Mouse (Mus musculus): Measurements from ENCODE around the gene Pa2g4. TPM values are rescaled to one million over a fixed set of nuclear protein-coding genes. Genes with fewer than 3 reads are reported as not detected.

The Pa2g4 gene
- total and polyA plus RNA-seq, 3 experiments = 232 to 663 (median 298) TPM

DNA sequence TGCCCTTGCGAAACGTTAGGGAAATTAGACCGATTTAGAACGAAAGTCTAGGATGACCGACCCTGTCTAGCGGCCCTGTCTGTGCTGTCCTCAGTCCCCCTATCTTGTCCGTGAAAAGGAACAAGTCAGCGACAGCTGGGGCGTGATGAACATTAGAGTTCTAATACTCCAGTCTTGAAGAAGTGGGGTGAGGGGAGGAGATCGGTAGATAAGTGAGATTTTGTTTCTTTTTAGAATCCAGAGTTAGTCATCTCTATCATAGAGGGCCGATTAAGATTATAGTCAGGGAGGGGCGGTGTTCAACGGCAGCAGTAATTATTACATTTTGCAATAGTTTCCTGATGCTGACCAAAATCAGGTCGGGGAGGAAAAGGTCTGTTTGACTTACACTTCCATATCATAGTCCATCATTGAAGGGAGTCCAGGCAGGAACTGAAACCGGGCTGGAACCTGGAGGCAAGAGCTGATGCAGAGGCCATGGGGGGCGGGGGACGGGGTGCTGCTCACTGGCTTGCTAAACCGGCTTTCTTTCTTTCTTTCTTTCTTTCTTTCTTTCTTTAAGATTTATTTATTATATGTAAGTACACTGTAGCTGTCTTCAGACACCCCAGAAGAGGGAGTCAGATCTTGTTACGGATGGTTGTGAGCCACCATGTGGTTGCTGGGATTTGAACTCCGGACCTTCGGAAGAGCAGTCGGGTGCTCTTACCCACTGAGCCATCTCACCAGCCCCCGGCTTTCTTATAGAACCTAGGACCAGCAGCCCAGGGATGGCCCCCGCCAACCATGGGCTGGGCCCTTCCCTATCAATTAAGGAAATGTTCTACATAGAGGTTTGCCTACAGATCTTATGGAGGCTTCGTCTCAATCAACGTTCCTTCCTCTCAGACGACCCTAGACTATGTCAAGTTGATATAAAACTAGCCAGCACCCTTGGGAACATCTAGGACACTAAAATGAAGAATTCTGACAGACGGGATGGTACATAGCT lies 39.1 kb downstream of the Pa2g4 start:
- Histone ChIP-seq H3K79me2 (ENCODE audit: control insufficient read depth, insufficient read depth, low read length, poor library complexity) (peaks cover 8% of the 10 kb centered on the region), H3K9me3 (replicated peaks; ENCODE audit: insufficient read depth, low read length) (no peaks in the 10 kb centered on the region), H3K9ac (ENCODE audit: control insufficient read depth, low read depth, low read length, poor library complexity, severe bottlenecking) (peak overlapping the region; percentile 71), H3K36me3 (ENCODE audit: control insufficient read depth in 1 of 2, insufficient read depth in 2 of 2, low read length in 2 of 2) (peaks cover 0 to 11% of the 10 kb centered on the region in 2 experiments; a peak in 2 of 4 replicates), H3K27me3 (ENCODE audit: control insufficient read depth in 1 of 2, insufficient read depth in 2 of 2, low read length in 2 of 2) (no peaks in the 10 kb centered on the region), H3K4me1 (ENCODE audit: control insufficient read depth in 1 of 2, insufficient read depth in 2 of 2, low read length in 2 of 2) (peaks cover 5 to 12% of the 10 kb centered on the region in 2 experiments; a peak in 3 of 4 replicates), H3K27ac (ENCODE audit: control insufficient read depth, low read depth, low read length) (peak overlapping the region; percentile 86), H3K4me3 (ENCODE audit: control insufficient read depth in 1 of 2, insufficient read depth in 1 of 2, low read depth in 2 of 2, low read length in 2 of 2) (peak overlapping the region; percentile 59 to 62)
- TF ChIP-seq GATA1 (IDR thresholded peaks at IDR 0.05; ENCODE audit: low read depth, low read length) = peak; percentile 50; the same call in 1 of the 2 replicates
- 0 out of 2 replicates have a peak, but pooled peaks have one; percentile 12 for TF ChIP-seq ELF1 (IDR thresholded peaks at IDR 0.05; ENCODE audit: low read depth, low read length)
- peak; percentile 10; the same call in 1 of the 2 replicates for TF ChIP-seq NELFE (IDR thresholded peaks at IDR 0.05; ENCODE audit: low read depth, low read length)
- 0 out of 2 replicates have a peak, but pooled peaks have one; percentile 43 for TF ChIP-seq SIN3A (IDR thresholded peaks at IDR 0.05; ENCODE audit: low read length)
- TF ChIP-seq TBP (IDR thresholded peaks at IDR 0.05; ENCODE audit: low read depth, low read length) = peak; percentile 94
- peak; percentile 44; the same call in 1 of the 2 replicates for TF ChIP-seq MAZ (IDR thresholded peaks at IDR 0.05; ENCODE audit: low read depth, low read length)
- TF ChIP-seq CHD2 (IDR thresholded peaks at IDR 0.05; ENCODE audit: low read length) = no peak
- TF ChIP-seq ETS1 (IDR thresholded peaks at IDR 0.05; ENCODE audit: low read depth, low read length) = 0 out of 2 replicates have a peak, but pooled peaks have one; percentile 24
- TF ChIP-seq ZMIZ1 (IDR thresholded peaks at IDR 0.05; ENCODE audit: low read depth, low read length) = no peak
- DNase-seq (ENCODE audit: low read depth, low spot score) = peak; percentile 76

DNA sequence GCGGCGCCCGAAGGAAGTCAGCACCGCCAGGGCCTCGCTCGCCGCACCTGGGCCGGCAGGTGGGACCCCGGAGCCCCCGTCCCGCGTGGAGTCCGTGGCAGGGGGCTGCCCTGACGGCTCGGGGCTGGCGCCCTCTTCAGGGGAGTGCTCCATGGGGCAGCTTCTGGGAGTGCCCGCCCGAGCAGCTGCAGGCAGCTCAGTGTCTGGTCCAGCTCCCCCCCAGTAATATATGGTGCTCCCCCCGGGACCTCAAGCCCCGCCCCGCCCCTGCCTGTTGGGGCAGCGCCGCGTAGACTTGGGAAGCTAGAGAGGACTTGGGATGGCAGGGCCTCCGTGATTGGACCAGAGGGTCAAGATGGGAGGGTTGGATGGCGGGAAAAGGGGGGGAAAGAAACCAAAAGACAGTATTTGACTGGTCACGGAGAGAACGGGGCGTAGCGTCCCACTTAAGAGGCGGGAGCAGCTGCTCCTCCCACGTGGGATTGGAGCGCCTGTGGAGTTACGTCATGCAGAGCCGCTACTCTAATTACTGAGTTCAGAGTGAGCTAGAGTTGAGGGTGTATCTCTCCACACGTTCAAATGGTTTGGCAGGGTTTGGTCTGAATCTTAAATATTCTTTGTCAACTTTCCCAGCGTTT lies 40.0 kb downstream of the Pa2g4 start, which contains the start of gene Esyt1:
TSS of gene Esyt1 (minus strand) at position 201 of the 638 bp plus-strand sequence.
- Histone ChIP-seq H3K9ac (ENCODE audit: control insufficient read depth, low read depth, low read length, poor library complexity, severe bottlenecking) (peak within 1 kb of the TSS; percentile 79), H3K9me3 (replicated peaks; ENCODE audit: insufficient read depth, low read length) (no peaks in the 10 kb centered on the region), H3K36me3 (ENCODE audit: control insufficient read depth in 1 of 2, insufficient read depth in 2 of 2, low read length in 2 of 2) (peaks cover 0 to 10% of the 10 kb centered on the region in 2 experiments; a peak in 2 of 4 replicates), H3K27ac (ENCODE audit: control insufficient read depth, low read depth, low read length) (peak within 1 kb of the TSS; percentile 86), H3K27me3 (ENCODE audit: control insufficient read depth in 1 of 2, insufficient read depth in 2 of 2, low read length in 2 of 2) (no peaks in the 10 kb centered on the region), H3K4me3 (ENCODE audit: control insufficient read depth in 1 of 2, insufficient read depth in 1 of 2, low read depth in 2 of 2, low read length in 2 of 2) (peak within 1 kb of the TSS; percentile 83 to 90), H3K4me1 (ENCODE audit: control insufficient read depth in 1 of 2, insufficient read depth in 2 of 2, low read length in 2 of 2) (peaks cover 5 to 12% of the 10 kb centered on the region in 2 experiments; a peak in 3 of 4 replicates), H3K79me2 (ENCODE audit: control insufficient read depth, insufficient read depth, low read length, poor library complexity) (peaks cover 8% of the 10 kb centered on the region)
- DNase-seq (ENCODE audit: low read depth, low spot score) = peak; percentile 100
- TF ChIP-seq EP300 (IDR thresholded peaks at IDR 0.05; ENCODE audit: low read depth in 1 of 2, low read length in 2 of 2) (no peak), GATA1 (IDR thresholded peaks at IDR 0.05; ENCODE audit: low read depth, low read length) (no peak), USF2 (IDR thresholded peaks at IDR 0.05; ENCODE audit: borderline replicate concordance in 1 of 2, insufficient read depth in 1 of 2, low read depth in 1 of 2, low read length in 2 of 2) (no peak), E2F4 (IDR thresholded peaks at IDR 0.05; ENCODE audit: borderline replicate concordance, low read depth, low read length) (peak; percentile 86), CTCF (IDR thresholded peaks at IDR 0.05 in 2 of 3, conservative IDR thresholded peaks at IDR 0.05 in 1 of 3; ENCODE audit: control insufficient read depth in 1 of 3, insufficient read depth in 1 of 3, low read depth in 2 of 3, low read length in 3 of 3, poor library complexity in 1 of 3, severe bottlenecking in 1 of 3) (peak in 2 of 3 experiments; percentile 41 to 48; a peak in 5 of 6 replicates), TCF12 (IDR thresholded peaks at IDR 0.05; ENCODE audit: low read depth, low read length) (peak; percentile 4; the same call in 1 of the 2 replicates), UBTF (IDR thresholded peaks at IDR 0.05; ENCODE audit: borderline replicate concordance, insufficient read depth, low read depth, low read length) (0 out of 2 replicates have a peak, but pooled peaks have one; percentile 8), BHLHE40 (IDR thresholded peaks at IDR 0.05; ENCODE audit: borderline replicate concordance, low read depth, low read length) (no peak), MEF2A (IDR thresholded peaks at IDR 0.05; ENCODE audit: extremely low read depth, insufficient replicate concordance, low read depth, low read length, poor library complexity, severe bottlenecking) (no peak), MYC (IDR thresholded peaks at IDR 0.05; ENCODE audit: low read depth, low read length) (peak; percentile 66; the same call in 1 of the 2 replicates), CHD1 (IDR thresholded peaks at IDR 0.05; ENCODE audit: low read depth, low read length) (0 out of 2 replicates have a peak, but pooled peaks have one; percentile 62), ELF1 (IDR thresholded peaks at IDR 0.05; ENCODE audit: low read depth, low read length) (0 out of 2 replicates have a peak, but pooled peaks have one; percentile 37), POLR2AphosphoS2 (IDR thresholded peaks at IDR 0.05; ENCODE audit: low read length) (peak; percentile 77; the same call in 1 of the 2 replicates), JUND (IDR thresholded peaks at IDR 0.05; ENCODE audit: low read depth, low read length) (no peak), HCFC1 (IDR thresholded peaks at IDR 0.05; ENCODE audit: low read depth, low read length) (peak; percentile 64), RCOR1 (IDR thresholded peaks at IDR 0.05; ENCODE audit: low read depth, low read length) (no peak), ETS1 (IDR thresholded peaks at IDR 0.05; ENCODE audit: low read depth, low read length) (peak; percentile 61), MAX (IDR thresholded peaks at IDR 0.05; ENCODE audit: low read length) (peak; percentile 81), POLR2A (IDR thresholded peaks at IDR 0.05; ENCODE audit: control insufficient read depth in 1 of 2, insufficient read depth in 1 of 2, low read depth in 1 of 2, low read length in 2 of 2, poor library complexity in 1 of 2) (peak; percentile 82 to 89), KAT2A (conservative IDR thresholded peaks at IDR 0.05; ENCODE audit: low read depth, low read length) (no peak)
